Mouse (Mus musculus) left cerebral cortex, adult 2 months (tissue): Measurements from ENCODE around the gene Tatdn3. TPM values are rescaled to one million over a fixed set of nuclear protein-coding genes. Genes with fewer than 3 reads are reported as not detected.

Experiments used
- DNase-seq, 2 experiments: peaks; one replicate each; pipeline ENCODE4 v3.0.0; 2021 to 2022; ENCODE audit warnings: low spot score in 2 of 2, mixed read lengths in 1 of 2; ENCODE audit errors: extremely low spot score in 1 of 2
- H3K27ac ChIP-seq: fragments of 200-600 bp; 2 replicates; pipeline ENCODE4 v1.8.1; 2022
- H3K4me3 ChIP-seq: fragments of 200-600 bp; 2 replicates; pipeline ENCODE4 v1.8.1; 2022
- CTCF ChIP-seq: fragments of 200-600 bp; IDR thresholded peaks from 2 replicates; pipeline ENCODE4 v1.8.1; 2022; ENCODE audit warnings: antibody characterized with exemption, mild to moderate bottlenecking, moderate library complexity
- intact Hi-C: fragments of 180-260 bp; cut with DNase I; formaldehyde crosslinking; loops from one replicate; pipeline ENCODE4 v1.15.1; 2025
- total RNA-seq, 2 experiments: library from RNA; stranded (reverse); gene quantifications; 2 replicates each; pipeline ENCODE4 v1.2.3; 2021

The Tatdn3 gene
- total RNA-seq, 2 experiments from 2014 or later = 30.9 to 35.4 TPM

GRCm38 (mm10) chr1:191023140-191023539 lies 39.6 kb downstream of the Tatdn3 start:
- no peak for DNase-seq
- intact Hi-C loops = loop anchor here (5.0 kb wide), 1 partner anchor 81 kb away; no protein-coding TSS in a partner anchor
- Histone ChIP-seq H3K4me3 (no peak overlapping the region), H3K27ac (no peak overlapping the region)
- no peak for TF ChIP-seq CTCF

GRCm38 (mm10) chr1:191021016-191021415 lies 41.7 kb downstream of the Tatdn3 start:
- DNase-seq = no peak
- H3K4me3 ChIP-seq = no peak overlapping the region
- intact Hi-C loops = loop anchor here (5.0 kb wide), 1 partner anchor 79 kb away; no protein-coding TSS in a partner anchor
- no peak for TF ChIP-seq CTCF
- no peak overlapping the region for H3K27ac ChIP-seq

GRCm38 (mm10) chr1:191020217-191020924 lies 42.4 kb downstream of the Tatdn3 start:
- no peak overlapping the region for H3K27ac ChIP-seq
- intact Hi-C loops = loop anchor here (5.0 kb wide), 1 partner anchor 78 kb away; no protein-coding TSS in a partner anchor
- no peak overlapping the region for H3K4me3 ChIP-seq
- no peak for TF ChIP-seq CTCF
- DNase-seq = no peak

- intact Hi-C loops = loop anchor here (5.0 kb wide), 1 partner anchor 78 kb away; no protein-coding TSS in a partner anchor
- Histone ChIP-seq H3K27ac (no peak overlapping the region), H3K4me3 (no peak overlapping the region)
- TF ChIP-seq CTCF = no peak
- DNase-seq = no peak
These were observed 42.9 kb downstream of the Tatdn3 start for GRCm38 (mm10) chr1:191019803-191020202.

- Histone ChIP-seq H3K4me3 (no peak overlapping the region), H3K27ac (no peak overlapping the region)
- intact Hi-C loops = no loop called here
- no peak for DNase-seq
- no peak for TF ChIP-seq CTCF
These were observed 48.5 kb downstream of the Tatdn3 start for GRCm38 (mm10) chr1:191014271-191014670.

- intact Hi-C loops = no loop called here
- peak; percentile 39 for TF ChIP-seq CTCF
- DNase-seq = no peak
- Histone ChIP-seq H3K4me3 (no peak overlapping the region), H3K27ac (no peak overlapping the region)
These were observed 54.0 kb downstream of the Tatdn3 start for GRCm38 (mm10) chr1:191008707-191009106.

- Histone ChIP-seq H3K27ac (no peak overlapping the region), H3K4me3 (no peak overlapping the region)
- intact Hi-C loops = loop anchor here (5.0 kb wide), 1 partner anchor 75 kb away; no protein-coding TSS in a partner anchor
- DNase-seq = no peak
- peak; percentile 42 for TF ChIP-seq CTCF
These were observed 60.5 kb downstream of the Tatdn3 start for GRCm38 (mm10) chr1:191002201-191002600.

GRCm38 (mm10) chr1:191000686-191001085 lies 62.0 kb downstream of the Tatdn3 start:
- Histone ChIP-seq H3K4me3 (no peak overlapping the region), H3K27ac (no peak overlapping the region)
- intact Hi-C loops = loop anchor here (5.0 kb wide), 1 partner anchor 77 kb away; no protein-coding TSS in a partner anchor
- no peak for DNase-seq
- TF ChIP-seq CTCF = no peak

GRCm38 (mm10) chr1:190998027-190998426 lies 64.7 kb downstream of the Tatdn3 start:
- intact Hi-C loops = no loop called here
- TF ChIP-seq CTCF = no peak
- DNase-seq = no peak

GRCm38 (mm10) chr1:190996346-190996877 lies 66.3 kb downstream of the Tatdn3 start:
- intact Hi-C loops = no loop called here
- DNase-seq = no peak
- Histone ChIP-seq H3K4me3 (no peak overlapping the region), H3K27ac (no peak overlapping the region)
- peak; percentile 44 for TF ChIP-seq CTCF

More at GRCm38 (mm10) chr1:190998027-190998426, 64.7 kb downstream of the Tatdn3 start:
- Histone ChIP-seq H3K4me3 (no peak overlapping the region), H3K27ac (no peak overlapping the region)

Other genes with a start within 250 kb of the Tatdn3 start
- gene Rps6kc1, start 151.2 kb downstream of the Tatdn3 start, total RNA-seq = 100 to 1,000 TPM; 111 to 117 TPM
- gene Angel2, start 137.8 kb downstream of the Tatdn3 start, total RNA-seq = 10 to 100 TPM; 56.2 to 57.5 TPM
- 1 to 10 TPM; 2.6 to 2.7 TPM for gene Vash2, start 83.6 kb downstream of the Tatdn3 start, total RNA-seq
- 10 to 100 TPM; 14.4 to 16.8 TPM for gene Flvcr1, start 36.8 kb downstream of the Tatdn3 start, total RNA-seq
- not detected for gene Spata45, start 26.3 kb downstream of the Tatdn3 start, total RNA-seq
- under 1 TPM; 0.38 to 0.47 TPM for gene Nsl1, start 80 bp upstream of the Tatdn3 start, total RNA-seq
- gene Batf3, start 34.9 kb upstream of the Tatdn3 start, total RNA-seq = 1 to 10 TPM; 1.6 to 1.8 TPM
- not detected for gene Fam71a, start 101.9 kb upstream of the Tatdn3 start, total RNA-seq
- 1 to 10 TPM in 1 of 2 experiments, under 1 TPM in 1; 0.48 to 2.4 TPM for gene Atf3, start 155.1 kb upstream of the Tatdn3 start, total RNA-seq